13 mouse cellular contexts compared by ENCODE assay signal in the genomic region with DNA sequence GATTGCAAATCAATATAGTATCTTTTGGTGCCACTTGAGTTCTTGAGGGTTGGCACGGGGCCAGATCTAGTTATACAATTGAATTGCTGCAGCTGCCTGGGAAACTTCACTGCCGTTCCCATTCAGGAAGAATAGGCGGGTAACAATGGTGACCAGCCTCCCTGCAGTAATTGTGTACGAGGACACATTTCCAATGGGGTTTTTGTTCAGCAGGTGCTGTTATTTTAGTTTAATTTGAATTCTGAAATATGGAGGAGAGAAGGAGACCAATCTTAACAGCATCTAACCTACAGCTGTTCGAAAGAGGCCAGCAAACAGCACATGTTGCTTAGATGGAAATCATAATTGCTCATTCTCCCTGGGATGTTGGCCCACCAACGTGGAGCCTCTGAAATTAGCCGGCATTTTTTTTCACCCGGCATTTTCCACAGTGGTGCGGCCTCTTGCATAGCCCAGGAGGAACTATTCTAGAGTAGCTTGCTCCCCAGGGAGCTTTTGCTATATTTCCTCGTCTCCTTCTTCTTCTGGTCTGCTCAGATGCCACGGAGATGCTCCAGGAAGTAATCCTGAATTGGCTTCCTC.
DNase-seq lines count a peak whose midpoint lies in the region; ATAC-seq lines count a peak whose summit lies in the region.
"Had no signal": no experiment of that assay in that cellular context is flagged by ENCODE, and none has a peak within 500 bp of the region (broad histone marks: within the 10 kb centered on the region; RNA-seq: fewer than 3 reads in every experiment).

No protein-coding gene starts in this region.

- no peak overlapping the region for H3K27ac ChIP-seq in hindbrain, embryonic 12.5 days
- H3K27ac ChIP-seq: embryonic facial prominence, embryonic 15.5 days; macrophage had no signal

- peak; percentile 57 for ATAC-seq in hindbrain, embryonic 12.5 days (ENCODE audit: low FRiP score)

- H3K4me1 ChIP-seq in hindbrain, embryonic 12.5 days = peaks cover 26% of the 10 kb centered on the region

- no peaks in the 10 kb centered on the region for H3K9me3 ChIP-seq in hindbrain, embryonic 12.5 days (replicated peaks)
- H3K9me3 ChIP-seq: embryonic facial prominence, embryonic 15.5 days; heart, embryonic 12.5 days had no signal

- no peak overlapping the region for H3K4me2 ChIP-seq in hindbrain, embryonic 12.5 days (replicated peaks)
- H3K4me2 ChIP-seq: embryonic facial prominence, embryonic 15.5 days; heart, embryonic 12.5 days had no signal

- 37% methylated on average over 11 of the region's 11 CpGs for WGBS in hindbrain, embryonic 12.5 days

- no peak overlapping the region for H3K9ac ChIP-seq in hindbrain, embryonic 12.5 days
- H3K9ac ChIP-seq: embryonic facial prominence, embryonic 15.5 days; heart, embryonic 12.5 days had no signal

- no peak overlapping the region for H3K4me3 ChIP-seq in hindbrain, embryonic 12.5 days
- H3K4me3 ChIP-seq: embryonic facial prominence, embryonic 15.5 days; heart, embryonic 12.5 days had no signal

- H3K36me3 ChIP-seq in hindbrain, embryonic 12.5 days = no peaks in the 10 kb centered on the region
- H3K36me3 ChIP-seq: embryonic facial prominence, embryonic 15.5 days; heart, embryonic 12.5 days had no signal

- DNase-seq in kidney, postnatal 4 days = peak; percentile 6 to 9
- no peak for DNase-seq in kidney, adult 9 months
- DNase-seq in right cerebral cortex, postnatal 4 days = peak; percentile 51
- no peak for DNase-seq in right cerebral cortex, postnatal 36 days (ENCODE audit: low spot score in 2 of 2)
- peak; percentile 9 for DNase-seq in retina, postnatal 7 days (ENCODE audit: low read depth, low spot score)
- no peak for DNase-seq in layer of hippocampus, adult 9-10 months (ENCODE audit: low spot score)
- DNase-seq in natural killer cell, adult 2 months (ENCODE audit: low spot score in 2 of 2) = no peak
- DNase-seq: adrenal gland, postnatal 14 days; cerebellum, adult 11 months had no signal

- H3K27me3 ChIP-seq in hindbrain, embryonic 12.5 days = 0 out of 2 replicates have a peak, but pooled peaks cover 4% of the 10 kb centered on the region
- H3K27me3 ChIP-seq: embryonic facial prominence, embryonic 15.5 days; heart, embryonic 12.5 days had no signal

Comparison
In these comparisons a context has a peak if more than half of its experiments do, and no peak if none do; other contexts are left out.
1. DNase-seq: peak in kidney, postnatal 4 days (2 of 2), right cerebral cortex, postnatal 4 days (single experiment) and retina, postnatal 7 days (single experiment); none in kidney, adult 9 months (single experiment), right cerebral cortex, postnatal 36 days (0 of 2), layer of hippocampus, adult 9-10 months (single experiment) and natural killer cell, adult 2 months (0 of 2).